Mouse (Mus musculus) intestine, embryonic 14.5 days (tissue): ENCODE measurements at regions not wholly inside any gene's neighbourhood (a gene's known extent, or its start where the extent isn't known, plus 50 kb on each side); places are given as distances from the start of the nearest gene placed in this dataset.
A peak's percentile ranks its signal among the peaks of the same experiment; 100 is the strongest.

Source experiments
- ATAC-seq: fragments of 200-750 bp; cut with Nextera tagmentation; replicated peaks from 2 replicates; pipeline ENCODE4 v1.8.0; 2017; ENCODE audit warnings: low read depth, moderate number of reproducible peaks, moderate TSS enrichment, moderate library complexity; ENCODE audit not compliant: low FRiP score, low TSS enrichment
- DNase-seq: peaks from one replicate; pipeline ENCODE4 v3.0.0-alpha.2; 2018; ENCODE audit warnings: low spot score
- H3K27ac ChIP-seq: fragments of 300-500 bp; sonication (generic); 2 replicates; pipeline ENCODE4 v1.5.1; 2014; ENCODE audit warnings: low read depth, mild to moderate bottlenecking, control low read depth
- H3K27me3 ChIP-seq: fragments of 300-500 bp; sonication (generic); replicated peaks from 2 replicates; pipeline ENCODE4 v1.6.1; 2014; ENCODE audit warnings: low read length, control low read depth; ENCODE audit not compliant: control insufficient read depth, insufficient read depth
- H3K36me3 ChIP-seq: fragments of 300-500 bp; sonication (generic); 2 replicates; pipeline ENCODE4 v1.6.1; 2014; ENCODE audit warnings: low read length, control low read depth; ENCODE audit not compliant: control insufficient read depth, insufficient read depth
- H3K4me1 ChIP-seq: fragments of 300-500 bp; sonication (generic); replicated peaks from 2 replicates; pipeline ENCODE4 v1.6.1; 2014; ENCODE audit warnings: low read length, control low read depth, mixed read lengths; ENCODE audit not compliant: control insufficient read depth, insufficient read depth
- H3K4me2 ChIP-seq: fragments of 300-500 bp; sonication (generic); 2 replicates; pipeline ENCODE4 v1.6.1; 2014; ENCODE audit warnings: low read length
- H3K4me3 ChIP-seq: fragments of 300-500 bp; sonication (generic); 2 replicates; pipeline ENCODE4 v1.5.1; 2014; ENCODE audit warnings: low read depth, low read length, control low read depth, mixed read lengths
- H3K9ac ChIP-seq: fragments of 300-500 bp; sonication (generic); 2 replicates; pipeline ENCODE4 v1.6.1; 2014; ENCODE audit warnings: mild to moderate bottlenecking, low read length
- H3K9me3 ChIP-seq: fragments of 300-500 bp; sonication (generic); 2 replicates; pipeline ENCODE4 v1.6.1; 2016; ENCODE audit warnings: low read length, control low read depth; ENCODE audit not compliant: control insufficient read depth
- WGBS: fragments of 180-500 bp; shearing (Covaris S2); extraction: QIAGEN DNeasy Blood & Tissue Kit; methylation state at CpG from one replicate; pipeline ENCODE4 v1.1.7; 2014; 5-methylcytosine and 5-hydroxymethylcytosine counted together

- 88% methylated on average over 8 of the region's 8 CpGs for WGBS
- Histone ChIP-seq H3K36me3 (no peaks in the 10 kb centered on the region), H3K9me3 (no peaks in the 10 kb centered on the region), H3K27me3 (no peaks in the 10 kb centered on the region), H3K9ac (no peak overlapping the region), H3K27ac (peak overlapping the region; percentile 77; the same call in 1 of the 2 replicates), H3K4me1 (peaks cover 4% of the 10 kb centered on the region; the same call in 1 of the 2 replicates), H3K4me2 (no peak overlapping the region), H3K4me3 (no peak overlapping the region)
- ATAC-seq (no peak), DNase-seq (no peak)
These were observed 113.3 kb downstream of the Pcdh18 start for GRCm38 (mm10) chr3:49643871-49644270.

- Histone ChIP-seq H3K4me3 (no peak overlapping the region), H3K27me3 (no peaks in the 10 kb centered on the region), H3K27ac (peak overlapping the region; percentile 77), H3K9me3 (no peaks in the 10 kb centered on the region), H3K4me2 (no peak overlapping the region), H3K4me1 (peaks cover 3% of the 10 kb centered on the region; the same call in 1 of the 2 replicates), H3K36me3 (no peaks in the 10 kb centered on the region), H3K9ac (no peak overlapping the region)
- ATAC-seq (peak; percentile 88), DNase-seq (no peak)
- 30% methylated on average over 4 of the region's 4 CpGs for WGBS
These were observed 115.0 kb downstream of the Pcdh18 start for GRCm38 (mm10) chr3:49641966-49642758.

GRCm38 (mm10) chr3:49641411-49641810 is 115.7 kb downstream of the Pcdh18 start:
- Histone ChIP-seq H3K27ac (peak overlapping the region; percentile 69), H3K27me3 (no peaks in the 10 kb centered on the region), H3K4me2 (no peak overlapping the region), H3K36me3 (no peaks in the 10 kb centered on the region), H3K4me1 (peaks cover 3% of the 10 kb centered on the region; the same call in 1 of the 2 replicates), H3K9ac (no peak overlapping the region), H3K4me3 (no peak overlapping the region), H3K9me3 (no peaks in the 10 kb centered on the region)
- WGBS, result 45% methylated on average over 1 of the region's 1 CpGs
- no peak for DNase-seq
- ATAC-seq, result no peak

GRCm38 (mm10) chr3:49638601-49639000 is 118.5 kb downstream of the Pcdh18 start:
- Histone ChIP-seq H3K4me2 (no peak overlapping the region), H3K4me1 (peaks cover 3% of the 10 kb centered on the region; the same call in 1 of the 2 replicates), H3K36me3 (no peaks in the 10 kb centered on the region), H3K4me3 (no peak overlapping the region), H3K27me3 (no peaks in the 10 kb centered on the region), H3K9ac (no peak overlapping the region), H3K9me3 (no peaks in the 10 kb centered on the region), H3K27ac (no peak overlapping the region)
- ATAC-seq, result no peak
- 91% methylated on average over 2 of the region's 2 CpGs for WGBS
- no peak for DNase-seq

- WGBS, result 38% methylated on average over 2 of the region's 2 CpGs
- Histone ChIP-seq H3K4me2 (no peak overlapping the region), H3K27ac (no peak overlapping the region), H3K36me3 (no peaks in the 10 kb centered on the region), H3K4me3 (no peak overlapping the region), H3K4me1 (no peaks in the 10 kb centered on the region), H3K9me3 (no peaks in the 10 kb centered on the region), H3K9ac (no peak overlapping the region), H3K27me3 (no peaks in the 10 kb centered on the region)
- no peak for DNase-seq
- ATAC-seq, result no peak
These were observed 120.4 kb downstream of the Pcdh18 start for GRCm38 (mm10) chr3:49636676-49637075.

- no peak overlapping the region for H3K9ac ChIP-seq
- ATAC-seq, result peak; percentile 66; the same call in 1 of the 2 replicates
- peak overlapping the region; percentile 33; the same call in 1 of the 2 replicates for H3K27ac ChIP-seq
- no peak overlapping the region for H3K4me3 ChIP-seq
- WGBS, result 33% methylated on average over 9 of the region's 9 CpGs
- H3K9me3 ChIP-seq, result no peaks in the 10 kb centered on the region
- no peaks in the 10 kb centered on the region for H3K27me3 ChIP-seq
- H3K36me3 ChIP-seq, result no peaks in the 10 kb centered on the region
- H3K4me1 ChIP-seq, result peaks cover 9% of the 10 kb centered on the region
- no peak overlapping the region for H3K4me2 ChIP-seq
- peak; percentile 53 for DNase-seq
These were observed 164.2 kb downstream of the Pcdh18 start for GRCm38 (mm10) chr3:49592706-49593451.

GRCm38 (mm10) chr3:49590234-49590633 is 166.9 kb downstream of the Pcdh18 start:
- Histone ChIP-seq H3K4me1 (peaks cover 9% of the 10 kb centered on the region), H3K27me3 (no peaks in the 10 kb centered on the region), H3K36me3 (no peaks in the 10 kb centered on the region), H3K9me3 (no peaks in the 10 kb centered on the region), H3K9ac (no peak overlapping the region), H3K4me2 (no peak overlapping the region), H3K4me3 (no peak overlapping the region), H3K27ac (no peak overlapping the region)
- WGBS, result 94% methylated on average over 2 of the region's 2 CpGs
- DNase-seq (no peak), ATAC-seq (no peak)

- Histone ChIP-seq H3K9me3 (no peaks in the 10 kb centered on the region), H3K4me1 (no peaks in the 10 kb centered on the region), H3K9ac (no peak overlapping the region), H3K27me3 (no peaks in the 10 kb centered on the region), H3K4me3 (no peak overlapping the region), H3K4me2 (no peak overlapping the region), H3K36me3 (no peaks in the 10 kb centered on the region), H3K27ac (no peak overlapping the region)
- ATAC-seq (no peak), DNase-seq (no peak)
- 72% methylated on average over 6 of the region's 6 CpGs for WGBS
These were observed 170.5 kb downstream of the Pcdh18 start for GRCm38 (mm10) chr3:49586531-49587168.
